Mouse (Mus musculus): Measurements from ENCODE around the gene Nol3.
"Not testable (repeated sequence)": the region's sequence is repeated elsewhere in the genome, so short reads cannot be mapped to it uniquely, and the experiment has no call there.

The Nol3 gene

DNA sequence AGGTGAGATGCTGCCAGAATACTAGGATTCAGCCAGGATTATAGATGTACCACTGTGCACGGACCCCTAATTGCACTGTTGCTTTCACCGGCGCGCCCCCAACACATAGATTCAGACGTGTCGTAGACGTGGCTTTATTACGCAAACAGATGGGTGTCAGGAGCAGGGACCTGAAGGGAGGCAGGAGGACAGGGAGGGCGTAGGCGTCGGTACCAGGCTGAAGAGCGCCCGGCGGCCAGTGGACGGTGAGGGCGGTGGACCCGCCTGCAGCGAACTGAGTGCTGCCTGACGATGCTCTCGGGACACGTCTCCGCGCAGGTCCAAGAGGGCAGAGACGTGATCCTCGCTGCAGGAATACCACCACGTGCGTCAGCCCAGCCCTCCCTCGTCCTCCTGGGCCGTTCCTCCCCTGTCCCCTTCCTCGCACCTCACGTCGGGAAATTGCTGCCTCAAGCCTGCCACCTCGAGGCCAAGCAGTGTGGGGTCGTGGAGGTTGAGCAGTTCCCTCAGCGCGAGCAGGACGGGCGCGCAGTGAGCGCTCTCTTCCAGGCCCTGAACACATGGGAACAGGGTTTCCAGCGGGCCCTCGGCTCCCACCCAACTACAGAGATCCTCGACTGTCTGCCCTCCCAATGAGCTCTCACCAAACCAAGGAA, 14.0 kb downstream of the Nol3 start, which contains the start of gene 4931428F04Rik:
Gene 4931428F04Rik (minus strand): TSS at position 60 of the 656 bp plus-strand sequence.
- DNase-seq: peak; percentile 77

- DNase-seq: peak; percentile 94
These were observed 14.8 kb downstream of the Nol3 start for GRCm38 (mm10) chr8:105290554-105291314.

DNA sequence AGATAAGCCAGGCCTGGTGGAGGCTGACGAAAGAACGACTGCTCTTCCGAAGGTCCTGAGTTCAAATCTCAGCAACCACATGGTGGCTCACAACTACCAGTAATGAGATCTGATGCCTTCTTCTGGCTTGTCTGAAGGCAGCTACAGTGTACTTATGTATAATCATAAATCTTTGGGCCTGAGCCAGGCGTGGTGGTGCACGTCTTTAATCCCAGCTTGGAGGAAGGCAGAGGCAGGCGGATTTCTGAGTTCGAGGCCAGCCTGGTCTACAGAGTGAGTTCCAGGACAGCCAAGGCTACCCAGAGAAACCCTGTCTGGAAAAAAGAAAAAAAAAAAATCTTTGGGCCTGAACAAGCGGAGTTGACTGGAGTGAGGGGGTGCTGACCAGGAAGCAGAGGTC, 15.4 kb downstream of the Nol3 start:
- DNase-seq: not testable (repeated sequence)

GRCm38 (mm10) chr8:105291802-105292201, 15.9 kb downstream of the Nol3 start:
- not testable (repeated sequence) for DNase-seq

GRCm38 (mm10) chr8:105292471-105292870, 16.5 kb downstream of the Nol3 start:
- DNase-seq: no peak

- no peak for DNase-seq
These were observed 17.5 kb downstream of the Nol3 start for GRCm38 (mm10) chr8:105293405-105293804.

GRCm38 (mm10) chr8:105294776-105295175, 18.8 kb downstream of the Nol3 start:
- no peak for DNase-seq

GRCm38 (mm10) chr8:105295256-105295655, 19.3 kb downstream of the Nol3 start:
- DNase-seq: no peak

DNA sequence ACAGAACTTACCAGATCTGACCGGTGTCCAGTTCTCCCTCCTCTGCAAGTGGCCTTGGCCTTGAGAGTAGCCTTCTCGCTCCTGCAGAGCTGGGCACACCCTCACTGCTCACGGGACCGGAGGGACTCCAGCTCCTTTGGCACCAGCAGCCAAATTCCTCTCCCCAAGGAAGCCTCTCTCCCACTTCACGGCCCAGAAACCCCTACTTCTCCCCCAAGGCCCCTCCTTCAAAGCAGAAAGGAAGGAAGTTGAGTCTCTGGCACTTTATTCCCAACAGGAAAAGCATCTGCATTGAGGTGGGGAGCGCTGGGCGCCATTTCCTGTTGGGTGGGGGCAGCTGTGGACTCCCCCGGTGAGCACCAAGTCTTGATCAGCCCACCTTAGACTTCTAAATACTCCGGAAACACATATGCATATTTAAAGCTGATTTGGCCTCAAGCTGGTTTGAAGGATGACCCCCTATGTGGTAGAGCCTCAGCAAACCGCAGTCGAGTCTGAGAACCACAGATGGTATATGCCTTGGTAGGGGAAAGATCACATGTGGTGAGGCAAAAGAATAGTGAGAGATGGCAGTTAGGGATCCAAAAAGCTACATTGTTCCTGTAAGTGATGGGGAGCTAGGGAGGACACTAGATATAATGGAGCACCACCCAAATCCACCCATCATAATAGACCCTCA, 20.1 kb downstream of the Nol3 start, which contains the start of gene Exoc3l:
Gene Exoc3l (minus strand): TSS at position 207 of the 679 bp plus-strand sequence.
- DNase-seq: no peak

DNA sequence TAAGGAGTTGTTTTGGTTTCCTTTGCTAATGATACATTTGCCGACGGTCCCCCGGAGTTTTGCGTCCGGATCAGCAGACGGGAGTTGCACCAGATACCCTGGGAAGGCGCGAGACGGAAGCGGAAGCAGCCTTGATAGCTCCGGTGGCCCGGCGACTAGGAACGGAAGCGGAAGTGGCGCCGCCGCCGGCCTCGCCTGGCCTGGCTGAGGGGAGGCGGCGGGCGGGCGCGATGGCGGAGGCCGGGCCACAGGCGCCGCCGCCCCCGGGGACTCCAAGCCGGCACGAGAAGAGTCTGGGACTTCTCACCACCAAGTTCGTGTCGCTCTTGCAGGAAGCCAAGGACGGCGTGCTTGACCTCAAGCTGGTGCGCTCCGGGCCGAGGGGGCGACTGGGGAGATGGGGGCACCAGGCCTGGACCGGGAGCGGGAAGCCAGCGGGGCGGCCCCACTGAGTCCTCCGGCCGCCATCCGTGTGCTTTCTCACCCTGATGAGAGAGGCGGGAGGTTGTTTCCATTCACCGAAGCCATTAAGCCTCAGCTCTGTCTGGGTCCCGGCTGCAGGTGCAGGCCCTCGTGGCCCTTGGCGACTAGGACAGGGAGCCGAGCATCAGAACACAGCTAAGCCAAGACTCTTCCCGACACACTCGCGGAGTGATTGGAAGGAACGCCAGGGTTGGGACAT, 21.7 kb downstream of the Nol3 start, which contains the start of gene E2f4:
Gene E2f4 (plus strand): TSS at position 153 of the 682 bp plus-strand sequence.
- peak; percentile 98 for DNase-seq

GRCm38 (mm10) chr8:105298351-105299252, 22.7 kb downstream of the Nol3 start:
- DNase-seq: no peak

DNA sequence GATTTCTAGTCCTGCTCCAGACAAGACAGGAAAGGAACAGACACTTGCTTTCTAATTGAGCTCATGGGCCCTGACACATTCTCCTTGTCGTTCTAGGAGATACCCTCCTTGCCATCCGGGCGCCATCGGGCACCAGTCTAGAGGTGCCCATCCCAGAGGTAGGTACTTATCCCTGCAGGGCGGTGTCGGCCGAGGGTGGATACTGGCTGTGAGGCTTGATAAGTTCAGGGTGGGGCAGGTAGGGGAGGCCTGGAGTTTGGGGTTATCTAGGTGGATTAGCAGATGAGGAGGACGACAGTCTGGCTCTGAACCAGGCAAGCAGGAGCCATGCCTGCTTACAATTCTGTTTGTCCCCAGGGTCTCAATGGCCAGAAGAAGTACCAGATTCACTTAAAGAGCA, 24.0 kb downstream of the Nol3 start:
- no peak for DNase-seq

DNA sequence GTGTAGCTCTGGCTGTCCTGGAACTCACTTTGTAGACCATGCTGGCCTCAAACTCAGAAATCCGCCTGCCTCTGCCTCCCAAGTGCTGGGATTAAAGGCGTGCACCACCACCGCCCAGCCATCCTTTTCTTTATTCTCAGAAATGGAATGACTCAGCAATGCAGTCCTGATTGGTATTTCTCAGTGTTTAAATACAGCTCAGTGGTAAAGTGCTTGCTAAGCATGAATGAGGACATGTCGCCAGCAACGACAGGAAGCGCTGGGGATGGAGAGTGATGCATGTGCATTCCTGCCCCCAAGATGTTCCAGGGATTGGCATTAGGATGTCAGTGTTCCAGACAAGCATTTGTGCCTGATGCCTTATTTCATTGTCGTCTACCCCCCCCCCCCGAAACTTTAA, 27.5 kb downstream of the Nol3 start:
- DNase-seq: no peak

- DNase-seq: no peak
These were observed 27.9 kb downstream of the Nol3 start for GRCm38 (mm10) chr8:105303874-105304273.

DNA sequence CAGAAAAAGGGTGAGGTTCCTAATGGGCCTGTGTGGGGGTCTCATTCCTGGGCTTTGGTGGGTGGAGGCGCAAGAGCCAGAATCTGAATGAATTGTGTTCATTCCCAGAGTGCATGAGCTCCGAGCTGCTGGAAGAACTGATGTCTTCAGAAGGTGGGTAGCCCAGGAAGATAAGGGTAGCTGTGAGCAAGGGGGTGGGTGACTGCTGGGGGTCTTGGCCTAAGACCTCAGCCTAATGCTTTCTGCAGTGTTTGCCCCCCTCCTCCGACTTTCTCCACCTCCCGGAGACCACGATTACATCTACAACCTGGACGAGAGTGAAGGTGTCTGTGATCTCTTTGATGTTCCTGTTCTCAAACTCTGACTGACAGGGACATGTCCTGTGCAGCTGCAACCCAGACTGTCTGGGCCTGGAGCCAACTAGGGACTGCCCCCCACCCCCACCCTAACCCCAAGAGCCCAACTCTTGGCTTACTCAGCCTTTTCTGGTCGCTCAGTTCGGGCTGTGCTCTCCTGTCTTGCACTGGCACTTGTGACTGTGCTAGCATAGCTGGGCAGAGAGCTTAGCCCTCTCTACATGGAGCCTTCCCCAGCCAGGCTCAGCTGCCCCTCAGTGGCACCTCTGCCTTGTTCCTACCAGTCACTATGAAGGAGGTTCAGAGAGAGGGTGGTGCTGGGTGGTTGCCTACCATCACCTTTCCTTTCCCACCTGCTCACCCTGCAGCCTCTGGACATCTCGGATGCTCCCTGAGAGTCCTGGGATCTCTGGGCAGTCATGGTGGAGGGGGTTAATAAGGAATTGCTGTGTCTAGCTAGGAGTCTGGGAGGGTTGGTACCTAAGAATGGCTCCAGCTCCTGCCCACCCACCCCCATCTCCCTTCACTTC, 28.6 kb downstream of the Nol3 start:
- DNase-seq: no peak

DNA sequence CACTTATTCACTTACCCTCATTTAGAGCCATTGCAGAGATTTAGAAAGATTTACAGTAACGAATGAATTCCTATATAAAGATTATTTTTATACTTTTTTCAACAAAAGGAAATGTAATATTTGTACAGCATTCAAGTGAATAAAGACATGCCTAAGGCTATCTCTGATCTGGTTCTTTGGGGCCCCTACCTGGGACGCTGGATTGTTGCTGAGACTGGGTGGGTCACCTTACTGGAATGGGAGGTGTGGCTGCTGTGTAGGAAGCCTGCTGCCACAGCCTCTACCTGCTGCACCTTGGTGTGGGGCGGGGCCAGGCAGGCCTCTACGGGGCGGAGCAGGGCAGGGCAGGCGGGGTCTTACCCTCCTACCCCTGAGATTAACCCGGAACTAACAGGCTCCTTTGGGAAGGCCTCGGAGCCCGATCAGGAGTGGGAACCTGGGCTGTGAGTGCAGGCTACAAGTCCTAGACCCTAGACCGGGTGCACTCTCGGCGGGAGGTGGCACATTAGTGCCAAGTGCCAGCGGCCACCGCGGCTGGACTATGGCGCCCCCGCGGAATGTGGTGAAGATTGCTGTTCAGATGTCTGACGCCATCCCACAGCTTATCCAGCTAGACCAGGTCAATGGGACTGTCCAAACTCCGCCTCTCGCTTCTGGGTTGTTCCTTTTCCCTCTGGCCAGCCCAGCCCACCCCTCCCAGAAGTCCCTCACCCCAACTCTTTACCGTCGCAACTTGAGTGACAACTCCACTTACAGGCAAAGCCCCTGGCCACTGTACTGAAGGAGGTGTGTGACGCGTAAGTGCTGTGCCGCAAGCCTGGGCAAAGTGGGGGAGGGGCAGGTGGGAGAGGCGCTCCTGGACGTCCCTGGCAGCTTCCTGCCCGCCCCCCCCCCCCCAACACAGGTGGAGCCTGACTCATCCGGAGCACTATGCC, 29.5 kb downstream of the Nol3 start, which contains the start of gene Elmo3:
Gene Elmo3 (plus strand): TSS at position 391 of the 935 bp plus-strand sequence.
- DNase-seq: peak; percentile 71

GRCm38 (mm10) chr8:105306146-105306691, 30.3 kb downstream of the Nol3 start:
- DNase-seq: no peak

- no peak for DNase-seq
These were observed 31.7 kb downstream of the Nol3 start for GRCm38 (mm10) chr8:105307670-105308069.

DNA sequence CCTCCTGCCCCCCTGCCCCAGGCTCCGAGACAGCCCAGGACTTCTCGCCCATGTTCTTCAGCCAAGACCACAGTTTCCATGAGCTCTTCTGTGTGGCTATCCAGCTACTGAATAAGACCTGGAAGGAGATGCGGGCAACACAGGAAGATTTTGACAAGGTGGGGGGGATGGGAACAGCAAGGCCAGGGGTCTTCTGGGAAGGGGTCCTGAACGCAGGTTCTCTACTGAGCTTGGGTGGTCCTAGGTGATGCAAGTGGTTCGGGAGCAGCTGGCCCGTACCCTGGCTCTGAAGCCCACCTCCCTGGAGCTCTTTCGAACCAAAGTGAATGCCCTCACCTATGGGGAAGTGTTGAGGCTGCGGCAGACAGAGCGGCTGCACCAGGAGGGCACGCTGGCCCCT, 32.5 kb downstream of the Nol3 start:
- no peak for DNase-seq

Measured in embryo, embryonic 11 days (tissue).